Mouse (Mus musculus) forebrain, embryonic 10.5 days (tissue): ENCODE data around the gene AL607142.1. TPM values are rescaled to one million over a fixed set of nuclear protein-coding genes. Genes with fewer than 3 reads are reported as not detected.

ENCODE experiments used
- DNase-seq: peaks from one replicate; pipeline ENCODE4 v3.0.0-alpha.2; 2017; ENCODE audit warnings: low spot score; ENCODE audit errors: extremely low spot score
- H3K27ac ChIP-seq: fragments of 300-500 bp; sonication (generic); 2 replicates; pipeline ENCODE4 v1.5.1; 2016; ENCODE audit warnings: mild to moderate bottlenecking
- H3K27me3 ChIP-seq: fragments of 300-500 bp; sonication (generic); 2 replicates; pipeline ENCODE4 v1.6.1; 2016; ENCODE audit warnings: mild to moderate bottlenecking; ENCODE audit not compliant: poor library complexity, severe bottlenecking
- H3K36me3 ChIP-seq: fragments of 300-500 bp; sonication (generic); replicated peaks from 2 replicates; pipeline ENCODE4 v1.6.1; 2016; ENCODE audit warnings: mild to moderate bottlenecking, moderate library complexity
- H3K4me1 ChIP-seq: fragments of 300-500 bp; sonication (generic); 2 replicates; pipeline ENCODE4 v1.6.1; 2016
- H3K4me3 ChIP-seq: fragments of 300-500 bp; sonication (generic); 2 replicates; pipeline ENCODE4 v1.5.1; 2016; ENCODE audit warnings: mild to moderate bottlenecking, moderate library complexity
- H3K9me3 ChIP-seq: fragments of 300-500 bp; sonication (generic); 2 replicates; pipeline ENCODE4 v1.6.1; 2016; ENCODE audit warnings: mild to moderate bottlenecking, moderate library complexity
- WGBS: fragments of 180-500 bp; shearing (Covaris S2); methylation state at CpG from one replicate; pipeline ENCODE4 v1.1.7; 2016; 5-methylcytosine and 5-hydroxymethylcytosine counted together
- polyA plus RNA-seq: library from polyadenylated mRNA; unstranded; fragments of >200 nt; fragmentation: Nextera tagmentation; extraction: Ambion mirVana; gene quantifications from 2 replicates; pipeline ENCODE4 v1.2.1, GENCODE M21; 2016

Gene AL607142.1
- polyA plus RNA-seq = not detected in 2 replicates

GRCm38 (mm10) chr4:120064696-120065095 is at the start of gene AL607142.1:
AL607142.1 (plus strand) TSS chr4:120064996.
- Histone ChIP-seq H3K27me3 (no peaks in the 10 kb centered on the region), H3K27ac (no peak within 1 kb of the TSS), H3K4me1 (peaks cover 3% of the 10 kb centered on the region), H3K36me3 (no peaks in the 10 kb centered on the region), H3K9me3 (no peaks in the 10 kb centered on the region), H3K4me3 (no peak within 1 kb of the TSS)
- DNase-seq = no peak
- 93% methylated on average over 10 of the region's 10 CpGs for WGBS

DNA sequence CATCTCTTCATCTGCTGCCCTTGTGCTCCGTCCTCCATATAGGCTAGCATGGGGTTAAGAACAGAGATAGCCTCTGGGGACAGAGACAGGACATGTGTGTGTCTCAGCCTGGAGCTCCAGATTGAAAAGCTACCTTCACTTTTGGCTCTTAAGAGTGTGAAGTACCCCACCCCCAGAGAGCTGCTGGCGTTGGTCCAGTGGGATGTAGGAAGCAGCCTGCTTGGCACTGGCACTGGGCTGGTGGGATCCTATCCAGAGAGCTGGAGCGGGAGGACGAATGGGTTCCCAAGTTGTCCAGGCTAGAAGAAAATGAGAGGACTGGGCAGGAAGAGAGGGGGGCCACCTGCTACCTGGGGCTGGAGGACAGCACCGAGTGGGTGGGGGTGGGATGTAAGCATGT is 46.4 kb upstream of the AL607142.1 start:
- no peaks in the 10 kb centered on the region for H3K9me3 ChIP-seq
- H3K27ac ChIP-seq = no peak overlapping the region
- no peaks in the 10 kb centered on the region for H3K27me3 ChIP-seq
- H3K4me1 ChIP-seq = no peaks in the 10 kb centered on the region
- H3K36me3 ChIP-seq = no peaks in the 10 kb centered on the region
- no peak for DNase-seq
- WGBS = 84% methylated on average over 5 of the region's 5 CpGs
- no peak overlapping the region for H3K4me3 ChIP-seq

DNA sequence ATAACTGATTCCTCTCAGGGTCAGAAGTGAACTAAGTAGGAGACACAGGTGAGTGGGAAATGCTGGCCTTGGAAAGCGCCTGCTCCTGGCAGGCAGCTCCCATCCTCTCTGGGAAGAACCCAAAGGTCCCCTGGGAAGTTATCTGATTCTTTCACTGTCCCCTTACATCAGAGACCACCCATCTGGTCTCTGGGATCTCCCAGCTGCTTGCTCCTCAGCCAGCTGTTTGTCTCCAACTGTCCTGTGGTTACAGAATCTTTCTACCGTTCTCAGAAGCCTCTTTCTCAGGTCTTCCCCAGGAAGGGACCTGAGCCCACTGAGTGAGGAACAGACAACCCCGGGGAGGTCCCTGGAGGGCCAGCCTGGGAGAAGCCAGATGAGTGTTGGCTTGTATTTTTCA is 42.4 kb upstream of the AL607142.1 start:
- H3K27ac ChIP-seq = no peak overlapping the region
- WGBS = 67% methylated on average over 3 of the region's 3 CpGs
- H3K4me1 ChIP-seq = peaks cover 8% of the 10 kb centered on the region
- H3K4me3 ChIP-seq = no peak overlapping the region
- no peaks in the 10 kb centered on the region for H3K36me3 ChIP-seq
- H3K27me3 ChIP-seq = no peaks in the 10 kb centered on the region; the same call in 1 of the 2 replicates
- DNase-seq = no peak
- H3K9me3 ChIP-seq = no peaks in the 10 kb centered on the region

GRCm38 (mm10) chr4:120023221-120023840 is 41.5 kb upstream of the AL607142.1 start:
- WGBS = 86% methylated on average over 4 of the region's 4 CpGs
- no peaks in the 10 kb centered on the region for H3K36me3 ChIP-seq
- no peak overlapping the region for H3K27ac ChIP-seq
- H3K27me3 ChIP-seq = peaks cover 7% of the 10 kb centered on the region; the same call in 1 of the 2 replicates
- no peaks in the 10 kb centered on the region for H3K9me3 ChIP-seq
- no peak overlapping the region for H3K4me3 ChIP-seq
- DNase-seq = no peak
- peaks cover 8% of the 10 kb centered on the region for H3K4me1 ChIP-seq

DNA sequence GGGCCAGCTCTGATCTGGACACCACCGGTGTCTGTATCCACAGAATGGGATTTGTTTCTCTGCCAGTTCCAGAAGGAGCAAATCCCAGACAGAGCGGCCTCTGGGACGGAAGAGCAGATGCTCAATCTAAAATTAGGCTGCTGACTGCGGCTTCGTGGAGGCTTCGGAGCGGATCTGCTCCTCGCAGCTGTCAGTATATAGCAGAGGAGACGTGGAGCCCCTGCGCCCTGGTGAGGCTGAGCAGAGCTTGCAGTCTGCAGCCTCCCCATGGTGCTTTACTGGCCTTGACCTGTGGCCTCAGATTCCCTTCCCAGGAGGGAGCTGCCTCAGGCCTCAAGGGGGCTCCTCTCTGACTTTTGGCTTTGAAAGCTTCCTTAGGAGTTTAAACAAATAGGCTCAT is 40.7 kb upstream of the AL607142.1 start:
- peaks cover 14% of the 10 kb centered on the region; the same call in 1 of the 2 replicates for H3K27me3 ChIP-seq
- WGBS = 66% methylated on average over 10 of the region's 10 CpGs
- H3K4me1 ChIP-seq = peaks cover 8% of the 10 kb centered on the region
- H3K4me3 ChIP-seq = no peak overlapping the region
- no peaks in the 10 kb centered on the region for H3K36me3 ChIP-seq
- DNase-seq = no peak
- H3K27ac ChIP-seq = no peak overlapping the region
- no peaks in the 10 kb centered on the region for H3K9me3 ChIP-seq

GRCm38 (mm10) chr4:120027671-120028070 is 37.1 kb upstream of the AL607142.1 start:
- Histone ChIP-seq H3K4me3 (no peak overlapping the region), H3K4me1 (peaks cover 14% of the 10 kb centered on the region), H3K9me3 (no peaks in the 10 kb centered on the region), H3K27ac (no peak overlapping the region), H3K27me3 (peaks cover 48% of the 10 kb centered on the region), H3K36me3 (no peaks in the 10 kb centered on the region)
- WGBS = 90% methylated on average over 1 of the region's 1 CpGs
- DNase-seq = no peak

DNA sequence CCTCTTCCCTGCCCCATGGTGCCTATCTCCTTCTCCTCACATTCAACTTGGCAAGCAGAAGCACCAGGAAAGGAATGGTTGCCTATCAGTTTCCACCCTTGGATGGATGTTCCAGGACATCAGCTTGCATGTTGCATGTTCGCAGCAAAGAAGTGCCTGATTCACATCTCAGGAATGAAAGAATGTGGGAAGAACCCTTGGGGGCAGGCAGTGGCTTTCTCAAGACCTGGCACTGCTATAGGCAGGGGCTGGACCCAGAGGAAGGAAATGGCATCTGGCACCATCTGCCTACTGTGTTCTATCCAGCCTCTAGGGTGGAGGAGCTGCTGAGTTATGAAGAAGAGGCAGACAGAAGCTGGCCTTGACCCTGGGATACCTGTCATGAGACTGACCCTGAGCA is 34.9 kb upstream of the AL607142.1 start:
- Histone ChIP-seq H3K9me3 (no peaks in the 10 kb centered on the region), H3K27me3 (peaks cover 71% of the 10 kb centered on the region), H3K4me3 (no peak overlapping the region), H3K4me1 (peaks cover 14% of the 10 kb centered on the region), H3K27ac (no peak overlapping the region), H3K36me3 (no peaks in the 10 kb centered on the region)
- DNase-seq = no peak
- 84% methylated on average over 1 of the region's 1 CpGs for WGBS

- no peak overlapping the region for H3K27ac ChIP-seq
- 3% methylated on average over 68 of the region's 70 CpGs for WGBS
Measured at GRCm38 (mm10) chr4:120032320-120032983, 32.3 kb upstream of the AL607142.1 start.

GRCm38 (mm10) chr4:120032984-120033355 is 31.8 kb upstream of the AL607142.1 start:
- peak overlapping the region; percentile 59 for H3K4me3 ChIP-seq
- no peaks in the 10 kb centered on the region for H3K36me3 ChIP-seq
- H3K27me3 ChIP-seq = peaks cover 94% of the 10 kb centered on the region
- 1% methylated on average over 38 of the region's 38 CpGs for WGBS
- DNase-seq = no peak
- H3K27ac ChIP-seq = no peak overlapping the region
- H3K4me1 ChIP-seq = peaks cover 14% of the 10 kb centered on the region
- no peaks in the 10 kb centered on the region for H3K9me3 ChIP-seq

More at GRCm38 (mm10) chr4:120032320-120032983, 32.3 kb upstream of the AL607142.1 start:
- Histone ChIP-seq H3K9me3 (no peaks in the 10 kb centered on the region), H3K27me3 (peaks cover 95% of the 10 kb centered on the region), H3K4me3 (peak overlapping the region; percentile 59), H3K4me1 (peaks cover 14% of the 10 kb centered on the region), H3K36me3 (no peaks in the 10 kb centered on the region)
- DNase-seq = peak; percentile 42

GRCm38 (mm10) chr4:120036294-120036693 is 28.5 kb upstream of the AL607142.1 start:
- H3K9me3 ChIP-seq = no peaks in the 10 kb centered on the region
- H3K36me3 ChIP-seq = no peaks in the 10 kb centered on the region
- H3K4me1 ChIP-seq = peaks cover 14% of the 10 kb centered on the region
- H3K27me3 ChIP-seq = peaks cover 67% of the 10 kb centered on the region
- no peak overlapping the region for H3K27ac ChIP-seq
- 86% methylated on average over 4 of the region's 4 CpGs for WGBS
- no peak overlapping the region for H3K4me3 ChIP-seq
- DNase-seq = no peak

DNA sequence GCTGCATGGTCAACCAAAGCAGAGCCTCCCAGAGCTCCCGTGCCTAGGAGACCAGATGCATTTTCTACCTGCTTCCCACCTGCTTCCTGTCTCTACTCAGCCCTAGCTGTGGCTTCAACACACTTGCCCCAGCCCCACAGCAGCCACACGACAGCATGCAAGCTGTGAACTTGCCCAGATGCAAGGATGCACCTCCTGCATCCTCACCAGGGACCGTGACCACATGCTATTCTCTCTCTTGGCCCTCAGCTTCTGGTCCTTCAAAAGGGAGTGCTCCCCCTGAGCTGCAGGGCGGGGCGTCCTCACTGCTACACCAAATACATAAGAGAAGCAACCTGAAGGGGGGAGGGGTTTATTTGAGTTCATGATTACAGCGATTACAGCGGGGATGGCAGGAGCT is 27.8 kb upstream of the AL607142.1 start:
- WGBS = 51% methylated on average over 7 of the region's 7 CpGs
- Histone ChIP-seq H3K9me3 (no peaks in the 10 kb centered on the region), H3K4me1 (peaks cover 13% of the 10 kb centered on the region), H3K36me3 (no peaks in the 10 kb centered on the region), H3K27me3 (peaks cover 60% of the 10 kb centered on the region), H3K27ac (no peak overlapping the region), H3K4me3 (no peak overlapping the region)
- DNase-seq = no peak

DNA sequence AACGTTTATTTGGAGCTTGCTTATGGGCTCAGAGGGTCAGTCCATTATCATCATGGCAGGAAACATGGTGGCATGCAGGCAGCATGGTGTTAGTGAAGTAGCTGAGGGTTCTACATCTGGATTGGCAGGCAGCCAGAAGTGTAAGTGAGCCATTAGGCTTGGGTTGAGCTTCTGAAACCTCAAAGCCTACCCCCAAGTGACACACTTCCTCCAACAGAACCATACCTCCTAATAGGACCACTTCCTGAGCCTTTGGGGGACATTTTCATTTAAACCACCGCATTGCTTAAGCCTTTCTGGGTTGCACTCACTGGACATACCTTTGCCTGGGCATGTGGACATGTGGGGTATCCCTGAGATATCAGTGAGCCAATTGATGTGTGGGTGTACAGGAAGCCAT is 23.3 kb upstream of the AL607142.1 start:
- Histone ChIP-seq H3K27ac (no peak overlapping the region), H3K9me3 (no peaks in the 10 kb centered on the region), H3K4me1 (no peaks in the 10 kb centered on the region), H3K27me3 (peaks cover 15% of the 10 kb centered on the region), H3K4me3 (no peak overlapping the region), H3K36me3 (no peaks in the 10 kb centered on the region)
- no peak for DNase-seq
- WGBS = 82% methylated on average over 2 of the region's 2 CpGs

DNA sequence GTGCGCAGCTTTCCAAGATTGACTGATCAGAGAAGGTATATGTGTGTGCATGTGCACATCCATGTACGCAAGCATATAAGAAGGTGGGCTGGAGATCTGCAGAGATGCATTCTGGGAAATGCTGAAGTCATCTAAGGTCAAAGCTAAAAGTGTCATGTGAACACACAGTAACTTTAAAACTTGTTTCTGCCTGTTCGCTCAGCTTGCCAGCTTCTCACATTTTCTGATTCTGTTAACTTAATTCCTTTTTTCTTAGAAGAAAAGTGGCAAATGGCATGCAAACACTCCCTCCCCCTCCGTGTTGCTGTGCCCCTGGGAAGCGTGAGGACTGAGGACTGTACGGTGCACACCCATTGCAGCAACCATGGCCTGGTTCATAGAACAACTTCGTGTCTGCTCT is 22.3 kb upstream of the AL607142.1 start:
- 90% methylated on average over 7 of the region's 7 CpGs for WGBS
- Histone ChIP-seq H3K36me3 (no peaks in the 10 kb centered on the region), H3K4me1 (peaks cover 7% of the 10 kb centered on the region; the same call in 1 of the 2 replicates), H3K27me3 (peaks cover 11% of the 10 kb centered on the region; the same call in 1 of the 2 replicates), H3K27ac (no peak overlapping the region), H3K9me3 (no peaks in the 10 kb centered on the region), H3K4me3 (no peak overlapping the region)
- DNase-seq = no peak
